Mouse (Mus musculus) midbrain, embryonic 11.5 days (tissue): Measurements from ENCODE around the gene Vmp1. TPM values are rescaled to one million over a fixed set of nuclear protein-coding genes. Genes with fewer than 3 reads are reported as not detected.

Experiments
- ATAC-seq: fragments of 200-750 bp; cut with Nextera tagmentation; 2 replicates; pipeline ENCODE4 v1.8.0; 2017; ENCODE audit warnings: moderate TSS enrichment, moderate library complexity; ENCODE audit not compliant: low FRiP score
- DNase-seq: peaks from one replicate; pipeline ENCODE4 v3.0.0; 2015; ENCODE audit warnings: low spot score; ENCODE audit errors: missing footprints
- H3K27ac ChIP-seq: fragments of 300-500 bp; sonication (generic); 2 replicates; pipeline ENCODE4 v1.5.1; 2014; ENCODE audit warnings: low read depth, low read length
- H3K27me3 ChIP-seq: fragments of 300-500 bp; sonication (generic); 2 replicates; pipeline ENCODE4 v1.6.1; 2014; ENCODE audit warnings: mild to moderate bottlenecking, low read length, moderate library complexity, mixed read lengths; ENCODE audit not compliant: control insufficient read depth, insufficient read depth
- H3K36me3 ChIP-seq: fragments of 300-500 bp; sonication (generic); 2 replicates; pipeline ENCODE4 v1.6.1; 2014; ENCODE audit warnings: mild to moderate bottlenecking, low read length, moderate library complexity, mixed read lengths; ENCODE audit not compliant: control insufficient read depth, insufficient read depth
- H3K4me1 ChIP-seq: fragments of 300-500 bp; sonication (generic); 2 replicates; pipeline ENCODE4 v1.6.1; 2014; ENCODE audit warnings: low read length; ENCODE audit not compliant: control insufficient read depth, insufficient read depth
- H3K4me2 ChIP-seq: fragments of 300-500 bp; sonication (generic); 2 replicates; pipeline ENCODE4 v1.6.1; 2014; ENCODE audit warnings: mild to moderate bottlenecking, moderate library complexity
- H3K4me3 ChIP-seq: fragments of 300-500 bp; sonication (generic); 2 replicates; pipeline ENCODE4 v1.5.1; 2014; ENCODE audit warnings: low read depth, low read length
- H3K9ac ChIP-seq: fragments of 300-500 bp; sonication (generic); 2 replicates; pipeline ENCODE4 v1.6.1; 2014; ENCODE audit warnings: low read length
- H3K9me3 ChIP-seq: fragments of 300-500 bp; sonication (generic); 2 replicates; pipeline ENCODE4 v1.6.1; 2016; ENCODE audit warnings: low read length; ENCODE audit not compliant: control insufficient read depth
- WGBS: fragments of 180-500 bp; shearing (Covaris S2); extraction: QIAGEN DNeasy Blood & Tissue Kit; methylation state at CpG from one replicate; pipeline ENCODE4 v1.1.7; 2014; 5-methylcytosine and 5-hydroxymethylcytosine counted together
- polyA plus RNA-seq: library from polyadenylated mRNA; unstranded; fragments of >200 nt; fragmentation: Nextera tagmentation; extraction: Ambion mirVana; gene quantifications from 2 replicates; pipeline ENCODE4 v1.2.1, GENCODE M21; 2014

The Vmp1 gene
- polyA plus RNA-seq, 1 experiment from 2014 or later, result 93.7 TPM

GRCm38 (mm10) chr11:86547412-86547811 lies 136.2 kb downstream of the Vmp1 start:
- Histone ChIP-seq H3K4me2 (no peak overlapping the region), H3K9me3 (no peaks in the 10 kb centered on the region), H3K27ac (no peak overlapping the region), H3K9ac (no peak overlapping the region), H3K4me1 (peaks cover 8% of the 10 kb centered on the region), H3K27me3 (no peaks in the 10 kb centered on the region), H3K4me3 (no peak overlapping the region), H3K36me3 (no peaks in the 10 kb centered on the region; the same call in 1 of the 2 replicates)
- WGBS, result 89% methylated on average over 1 of the region's 1 CpGs
- ATAC-seq, result no peak
- no peak for DNase-seq

GRCm38 (mm10) chr11:86545556-86545955 lies 138.1 kb downstream of the Vmp1 start:
- Histone ChIP-seq H3K9me3 (no peaks in the 10 kb centered on the region), H3K4me1 (peaks cover 8% of the 10 kb centered on the region), H3K27ac (no peak overlapping the region), H3K9ac (peak overlapping the region; percentile 72; the same call in 1 of the 2 replicates), H3K4me2 (peak overlapping the region; percentile 44), H3K4me3 (peak overlapping the region; percentile 99), H3K27me3 (no peaks in the 10 kb centered on the region), H3K36me3 (no peaks in the 10 kb centered on the region; the same call in 1 of the 2 replicates)
- 80% methylated on average over 8 of the region's 8 CpGs for WGBS
- no peak for ATAC-seq
- DNase-seq, result no peak

GRCm38 (mm10) chr11:86544639-86545299 lies 138.9 kb downstream of the Vmp1 start, which contains the start of the genes Rps6kb1 and Tubd1:
Gene Rps6kb1, minus strand, starts transcription at chr11:86544805.
Gene Tubd1, plus strand, starts transcription at chr11:86544991.
- WGBS, result under 1% methylated on average over 43 of the region's 43 CpGs
- peak; percentile 98 for ATAC-seq
- no peaks in the 10 kb centered on the region for H3K9me3 ChIP-seq
- no peaks in the 10 kb centered on the region for H3K27me3 ChIP-seq
- H3K9ac ChIP-seq, result peak within 1 kb of the TSS; percentile 96
- H3K4me3 ChIP-seq, result peak within 1 kb of the TSS; percentile 99
- peak within 1 kb of the TSS; percentile 81 for H3K4me2 ChIP-seq
- no peaks in the 10 kb centered on the region; the same call in 1 of the 2 replicates for H3K36me3 ChIP-seq
- DNase-seq, result peak; percentile 99
- H3K27ac ChIP-seq, result peak within 1 kb of the TSS; percentile 67
- H3K4me1 ChIP-seq, result peaks cover 8% of the 10 kb centered on the region

- no peak; the same call in 1 of the 2 replicates for ATAC-seq
- Histone ChIP-seq H3K9me3 (no peaks in the 10 kb centered on the region), H3K9ac (peak overlapping the region; percentile 96), H3K36me3 (no peaks in the 10 kb centered on the region; the same call in 1 of the 2 replicates), H3K27ac (peak overlapping the region; percentile 67), H3K4me2 (peak overlapping the region; percentile 81), H3K4me3 (peak overlapping the region; percentile 99), H3K4me1 (peaks cover 8% of the 10 kb centered on the region), H3K27me3 (no peaks in the 10 kb centered on the region)
- DNase-seq, result peak; percentile 92
- WGBS, result 1% methylated on average over 50 of the region's 50 CpGs
These were observed 139.5 kb downstream of the Vmp1 start for GRCm38 (mm10) chr11:86543960-86544638.

- H3K4me2 ChIP-seq, result no peak overlapping the region
These were observed 140.8 kb downstream of the Vmp1 start for GRCm38 (mm10) chr11:86542851-86543250.

GRCm38 (mm10) chr11:86540476-86540845 lies 143.2 kb downstream of the Vmp1 start:
- WGBS, result 97% methylated on average over 2 of the region's 2 CpGs
- ATAC-seq, result no peak
- Histone ChIP-seq H3K4me3 (no peak overlapping the region), H3K36me3 (no peaks in the 10 kb centered on the region), H3K4me2 (no peak overlapping the region), H3K9me3 (no peaks in the 10 kb centered on the region), H3K9ac (no peak overlapping the region), H3K27me3 (no peaks in the 10 kb centered on the region), H3K4me1 (peaks cover 8% of the 10 kb centered on the region), H3K27ac (no peak overlapping the region)
- DNase-seq, result no peak

More at GRCm38 (mm10) chr11:86542851-86543250, 140.8 kb downstream of the Vmp1 start:
- no peak overlapping the region for H3K4me3 ChIP-seq
- peaks cover 8% of the 10 kb centered on the region for H3K4me1 ChIP-seq
- ATAC-seq, result no peak
- no peaks in the 10 kb centered on the region for H3K27me3 ChIP-seq
- H3K36me3 ChIP-seq, result no peaks in the 10 kb centered on the region; the same call in 1 of the 2 replicates
- 95% methylated on average over 1 of the region's 1 CpGs for WGBS
- no peak overlapping the region for H3K9ac ChIP-seq
- DNase-seq, result no peak
- H3K9me3 ChIP-seq, result no peaks in the 10 kb centered on the region
- no peak overlapping the region for H3K27ac ChIP-seq

- H3K9me3 ChIP-seq, result no peaks in the 10 kb centered on the region
- no peaks in the 10 kb centered on the region for H3K36me3 ChIP-seq
- ATAC-seq (no peak), DNase-seq (no peak)
- H3K4me3 ChIP-seq, result no peak overlapping the region
- H3K27ac ChIP-seq, result no peak overlapping the region
- no peaks in the 10 kb centered on the region for H3K27me3 ChIP-seq
- H3K4me2 ChIP-seq, result no peak overlapping the region
- 91% methylated on average over 6 of the region's 6 CpGs for WGBS
- H3K4me1 ChIP-seq, result peaks cover 6% of the 10 kb centered on the region
- H3K9ac ChIP-seq, result no peak overlapping the region
These were observed 143.7 kb downstream of the Vmp1 start for GRCm38 (mm10) chr11:86539716-86540475.

GRCm38 (mm10) chr11:86538786-86539185 lies 144.8 kb downstream of the Vmp1 start:
- H3K9ac ChIP-seq, result no peak overlapping the region
- H3K4me3 ChIP-seq, result no peak overlapping the region
- H3K9me3 ChIP-seq, result no peaks in the 10 kb centered on the region
- peaks cover 6% of the 10 kb centered on the region for H3K4me1 ChIP-seq
- 96% methylated on average over 4 of the region's 4 CpGs for WGBS
- H3K4me2 ChIP-seq, result no peak overlapping the region
- no peak for DNase-seq
- ATAC-seq, result no peak
- no peaks in the 10 kb centered on the region for H3K36me3 ChIP-seq
- no peaks in the 10 kb centered on the region for H3K27me3 ChIP-seq
- no peak overlapping the region for H3K27ac ChIP-seq
